Mouse (Mus musculus): ENCODE data around the gene Mucl3.

GRCm38 (mm10) chr17:35681986-35682385, 38.5 kb upstream of the Mucl3 start:
- TF ChIP-seq CTCF (IDR thresholded peaks at IDR 0.05; ENCODE audit: low read depth, low read length) (no peak), POLR2A (IDR thresholded peaks at IDR 0.05; ENCODE audit: borderline replicate concordance, low read depth, low read length) (no peak)
